Mouse (Mus musculus) lung, adult 2 months (tissue): ENCODE data around the gene Chd6.
A peak's percentile ranks its signal among the peaks of the same experiment; 100 is the strongest.

ENCODE experiments used
- CTCF ChIP-seq: fragments of 200-500 bp; IDR thresholded peaks from 2 replicates; pipeline ENCODE4 v1.5.1; 2011; ENCODE audit warnings: mild to moderate bottlenecking, low read length, control low read depth; ENCODE audit not compliant: insufficient read depth
- POLR2A ChIP-seq: fragments of 200-500 bp; IDR thresholded peaks from 2 replicates; pipeline ENCODE4 v1.6.1; 2011; ENCODE audit warnings: low read depth, mild to moderate bottlenecking, control low read depth, low read length, borderline replicate concordance; ENCODE audit errors: extremely low read depth

GRCm38 (mm10) chr2:161042874-161043273 lies 66.0 kb downstream of the Chd6 start:
- TF ChIP-seq CTCF: 0 out of 2 replicates have a peak, but pooled peaks have one; percentile 13
- no peak for TF ChIP-seq POLR2A
